Mouse (Mus musculus): ENCODE measurements around the gene Pld4. TPM values are rescaled to one million over a fixed set of nuclear protein-coding genes. Genes with fewer than 3 reads are reported as not detected.

The Pld4 gene
- polyA plus RNA-seq, 1 experiment from 2014 or later: 13.0 TPM

DNA sequence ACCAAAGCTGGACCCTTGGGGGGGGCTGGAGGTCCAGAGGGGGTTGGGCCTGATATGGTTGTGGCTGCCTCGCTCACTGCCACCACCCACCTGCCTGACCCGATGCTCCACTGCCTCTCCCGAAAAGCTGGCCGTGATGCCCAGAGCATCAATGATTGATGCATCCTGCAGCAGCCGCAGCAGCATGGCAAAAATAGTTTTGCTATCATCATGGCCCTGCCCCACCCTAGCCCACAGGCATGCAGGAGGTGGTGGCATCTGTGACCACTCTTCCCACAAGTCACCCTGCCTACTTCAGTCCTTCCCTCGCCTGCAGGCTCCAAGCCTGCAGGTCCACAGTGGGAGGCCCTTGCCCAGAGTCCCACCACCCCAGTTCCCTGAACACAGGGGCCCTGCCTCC is 45.6 kb downstream of the Pld4 start:
- H3K4me2 ChIP-seq (ENCODE audit: low read length): no peak overlapping the region
- H3K4me1 ChIP-seq (replicated peaks; ENCODE audit: control insufficient read depth, insufficient read depth, low read length): peaks cover 5% of the 10 kb centered on the region; the same call in 1 of the 2 replicates
- no peak overlapping the region for H3K4me3 ChIP-seq (ENCODE audit: low read depth, low read length)
- DNase-seq (ENCODE audit: low spot score) (no peak), ATAC-seq (replicated peaks; ENCODE audit: low FRiP score, low TSS enrichment, low read depth) (no peak)
- WGBS: 76% methylated on average over 6 of the region's 6 CpGs
- peaks cover 13% of the 10 kb centered on the region for H3K27me3 ChIP-seq (replicated peaks; ENCODE audit: control insufficient read depth, insufficient read depth, low read length)
- H3K27ac ChIP-seq (ENCODE audit: low read depth): no peak overlapping the region
- H3K9me3 ChIP-seq (ENCODE audit: control insufficient read depth, low read length): no peaks in the 10 kb centered on the region
- no peaks in the 10 kb centered on the region for H3K36me3 ChIP-seq (ENCODE audit: control insufficient read depth, insufficient read depth, low read length)
- H3K9ac ChIP-seq (ENCODE audit: low read length): no peak overlapping the region

GRCm38 (mm10) chr12:112807796-112808195 is 47.3 kb downstream of the Pld4 start:
- no peak for ATAC-seq (replicated peaks; ENCODE audit: low FRiP score, low TSS enrichment, low read depth)
- no peak overlapping the region for H3K9ac ChIP-seq (ENCODE audit: low read length)

GRCm38 (mm10) chr12:112808212-112808586 is 47.7 kb downstream of the Pld4 start:
- peak overlapping the region; percentile 98 for H3K4me2 ChIP-seq (ENCODE audit: low read length)
- H3K4me1 ChIP-seq (replicated peaks; ENCODE audit: control insufficient read depth, insufficient read depth, low read length): peaks cover 2% of the 10 kb centered on the region; the same call in 1 of the 2 replicates
- WGBS: 67% methylated on average over 5 of the region's 5 CpGs
- DNase-seq (ENCODE audit: low spot score): no peak
- peak; percentile 36 for ATAC-seq (replicated peaks; ENCODE audit: low FRiP score, low TSS enrichment, low read depth)
- no peaks in the 10 kb centered on the region for H3K36me3 ChIP-seq (ENCODE audit: control insufficient read depth, insufficient read depth, low read length)
- H3K9me3 ChIP-seq (ENCODE audit: control insufficient read depth, low read length): no peaks in the 10 kb centered on the region
- no peaks in the 10 kb centered on the region for H3K27me3 ChIP-seq (replicated peaks; ENCODE audit: control insufficient read depth, insufficient read depth, low read length)
- H3K9ac ChIP-seq (ENCODE audit: low read length): peak overlapping the region; percentile 54
- no peak overlapping the region for H3K27ac ChIP-seq (ENCODE audit: low read depth)
- H3K4me3 ChIP-seq (ENCODE audit: low read depth, low read length): peak overlapping the region; percentile 61

More at GRCm38 (mm10) chr12:112807796-112808195, 47.3 kb downstream of the Pld4 start:
- 67% methylated on average over 4 of the region's 4 CpGs for WGBS
- Histone ChIP-seq H3K27me3 (replicated peaks; ENCODE audit: control insufficient read depth, insufficient read depth, low read length) (no peaks in the 10 kb centered on the region), H3K4me2 (ENCODE audit: low read length) (no peak overlapping the region), H3K27ac (ENCODE audit: low read depth) (no peak overlapping the region), H3K4me1 (replicated peaks; ENCODE audit: control insufficient read depth, insufficient read depth, low read length) (peaks cover 2% of the 10 kb centered on the region; the same call in 1 of the 2 replicates), H3K4me3 (ENCODE audit: low read depth, low read length) (no peak overlapping the region), H3K9me3 (ENCODE audit: control insufficient read depth, low read length) (no peaks in the 10 kb centered on the region), H3K36me3 (ENCODE audit: control insufficient read depth, insufficient read depth, low read length) (no peaks in the 10 kb centered on the region)
- DNase-seq (ENCODE audit: low spot score): no peak

GRCm38 (mm10) chr12:112808587-112809364 is 48.3 kb downstream of the Pld4 start, which contains the start of gene Clba1:
Clba1 (plus strand) TSS chr12:112808937.
- ATAC-seq (replicated peaks; ENCODE audit: low FRiP score, low TSS enrichment, low read depth) (peak; percentile 90), DNase-seq (ENCODE audit: low spot score) (peak; percentile 89)
- peak within 1 kb of the TSS; percentile 54 for H3K9ac ChIP-seq (ENCODE audit: low read length)
- H3K36me3 ChIP-seq (ENCODE audit: control insufficient read depth, insufficient read depth, low read length): no peaks in the 10 kb centered on the region
- under 1% methylated on average over 63 of the region's 64 CpGs for WGBS
- peak within 1 kb of the TSS; percentile 98 for H3K4me2 ChIP-seq (ENCODE audit: low read length)
- no peaks in the 10 kb centered on the region for H3K27me3 ChIP-seq (replicated peaks; ENCODE audit: control insufficient read depth, insufficient read depth, low read length)
- peak within 1 kb of the TSS; percentile 61 for H3K4me3 ChIP-seq (ENCODE audit: low read depth, low read length)
- H3K4me1 ChIP-seq (replicated peaks; ENCODE audit: control insufficient read depth, insufficient read depth, low read length): peaks cover 2% of the 10 kb centered on the region; the same call in 1 of the 2 replicates
- H3K9me3 ChIP-seq (ENCODE audit: control insufficient read depth, low read length): no peaks in the 10 kb centered on the region
- H3K27ac ChIP-seq (ENCODE audit: low read depth): no peak within 1 kb of the TSS

DNA sequence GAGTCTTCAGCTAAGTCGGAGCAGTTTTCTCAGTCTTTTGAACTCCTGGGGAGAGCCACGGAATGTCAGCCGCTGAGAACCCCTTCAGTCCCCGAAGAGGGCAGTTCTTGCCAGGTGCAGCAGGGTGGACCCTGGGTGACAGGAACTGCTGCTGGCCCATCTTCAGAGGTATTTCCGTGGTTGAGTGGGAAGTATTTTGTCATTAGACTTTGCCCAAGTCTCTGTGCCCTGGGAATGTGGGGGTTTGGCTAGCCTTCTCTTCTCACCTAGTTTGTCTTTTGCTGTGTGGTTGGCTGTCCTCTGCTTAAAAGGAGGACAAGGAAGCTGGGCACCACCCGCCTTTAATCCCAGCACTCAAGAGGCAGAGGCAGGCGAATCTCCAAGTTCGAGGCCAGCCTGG is 49.2 kb downstream of the Pld4 start:
- Histone ChIP-seq H3K36me3 (ENCODE audit: control insufficient read depth, insufficient read depth, low read length) (0 out of 2 replicates have a peak, but pooled peaks cover 7% of the 10 kb centered on the region), H3K4me3 (ENCODE audit: low read depth, low read length) (peak overlapping the region; percentile 61), H3K4me2 (ENCODE audit: low read length) (peak overlapping the region; percentile 98), H3K27ac (ENCODE audit: low read depth) (no peak overlapping the region), H3K4me1 (replicated peaks; ENCODE audit: control insufficient read depth, insufficient read depth, low read length) (peaks cover 2% of the 10 kb centered on the region; the same call in 1 of the 2 replicates), H3K9ac (ENCODE audit: low read length) (peak overlapping the region; percentile 54), H3K9me3 (ENCODE audit: control insufficient read depth, low read length) (no peaks in the 10 kb centered on the region), H3K27me3 (replicated peaks; ENCODE audit: control insufficient read depth, insufficient read depth, low read length) (no peaks in the 10 kb centered on the region)
- 23% methylated on average over 8 of the region's 8 CpGs for WGBS
- ATAC-seq (replicated peaks; ENCODE audit: low FRiP score, low TSS enrichment, low read depth) (no peak), DNase-seq (ENCODE audit: low spot score) (no peak)

- peak overlapping the region; percentile 98 for H3K4me2 ChIP-seq (ENCODE audit: low read length)
Measured at GRCm38 (mm10) chr12:112810092-112810885, 49.8 kb downstream of the Pld4 start.

DNA sequence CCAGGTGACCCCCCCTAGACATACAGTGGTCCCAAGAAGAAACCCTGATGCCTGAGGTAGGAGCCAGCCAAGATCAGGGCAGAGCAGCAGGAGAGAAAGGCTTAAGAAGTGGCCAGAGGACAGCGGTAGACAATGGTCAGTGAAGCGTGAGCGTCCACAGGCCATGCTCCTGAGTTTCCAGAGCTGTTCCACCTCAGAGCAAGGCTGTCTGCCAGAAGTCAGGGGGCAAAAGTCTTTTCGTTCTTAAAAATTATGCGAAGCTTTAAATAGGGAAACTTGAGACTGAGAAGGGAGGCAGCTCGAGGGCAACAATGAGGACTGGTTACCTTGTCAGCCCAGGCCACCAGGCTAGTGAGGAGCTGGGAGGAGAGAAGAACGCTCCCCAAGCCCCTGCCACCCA is 52.9 kb downstream of the Pld4 start:
- Histone ChIP-seq H3K4me3 (ENCODE audit: low read depth, low read length) (no peak overlapping the region), H3K4me2 (ENCODE audit: low read length) (no peak overlapping the region), H3K9ac (ENCODE audit: low read length) (no peak overlapping the region), H3K9me3 (ENCODE audit: control insufficient read depth, low read length) (no peaks in the 10 kb centered on the region), H3K27ac (ENCODE audit: low read depth) (no peak overlapping the region), H3K27me3 (replicated peaks; ENCODE audit: control insufficient read depth, insufficient read depth, low read length) (no peaks in the 10 kb centered on the region), H3K4me1 (replicated peaks; ENCODE audit: control insufficient read depth, insufficient read depth, low read length) (peaks cover under 1% of the 10 kb centered on the region; the same call in 1 of the 2 replicates), H3K36me3 (ENCODE audit: control insufficient read depth, insufficient read depth, low read length) (peaks cover 37% of the 10 kb centered on the region)
- DNase-seq (ENCODE audit: low spot score): no peak
- WGBS: 89% methylated on average over 7 of the region's 7 CpGs
- no peak for ATAC-seq (replicated peaks; ENCODE audit: low FRiP score, low TSS enrichment, low read depth)

More at GRCm38 (mm10) chr12:112810092-112810885, 49.8 kb downstream of the Pld4 start:
- Histone ChIP-seq H3K4me1 (replicated peaks; ENCODE audit: control insufficient read depth, insufficient read depth, low read length) (peaks cover 2% of the 10 kb centered on the region; the same call in 1 of the 2 replicates), H3K9ac (ENCODE audit: low read length) (no peak overlapping the region), H3K27ac (ENCODE audit: low read depth) (no peak overlapping the region), H3K27me3 (replicated peaks; ENCODE audit: control insufficient read depth, insufficient read depth, low read length) (no peaks in the 10 kb centered on the region), H3K4me3 (ENCODE audit: low read depth, low read length) (no peak overlapping the region), H3K36me3 (ENCODE audit: control insufficient read depth, insufficient read depth, low read length) (peaks cover 12% of the 10 kb centered on the region; the same call in 1 of the 2 replicates), H3K9me3 (ENCODE audit: control insufficient read depth, low read length) (no peaks in the 10 kb centered on the region)
- WGBS: 61% methylated on average over 19 of the region's 19 CpGs
- ATAC-seq (replicated peaks; ENCODE audit: low FRiP score, low TSS enrichment, low read depth) (no peak), DNase-seq (ENCODE audit: low spot score) (no peak)

DNA sequence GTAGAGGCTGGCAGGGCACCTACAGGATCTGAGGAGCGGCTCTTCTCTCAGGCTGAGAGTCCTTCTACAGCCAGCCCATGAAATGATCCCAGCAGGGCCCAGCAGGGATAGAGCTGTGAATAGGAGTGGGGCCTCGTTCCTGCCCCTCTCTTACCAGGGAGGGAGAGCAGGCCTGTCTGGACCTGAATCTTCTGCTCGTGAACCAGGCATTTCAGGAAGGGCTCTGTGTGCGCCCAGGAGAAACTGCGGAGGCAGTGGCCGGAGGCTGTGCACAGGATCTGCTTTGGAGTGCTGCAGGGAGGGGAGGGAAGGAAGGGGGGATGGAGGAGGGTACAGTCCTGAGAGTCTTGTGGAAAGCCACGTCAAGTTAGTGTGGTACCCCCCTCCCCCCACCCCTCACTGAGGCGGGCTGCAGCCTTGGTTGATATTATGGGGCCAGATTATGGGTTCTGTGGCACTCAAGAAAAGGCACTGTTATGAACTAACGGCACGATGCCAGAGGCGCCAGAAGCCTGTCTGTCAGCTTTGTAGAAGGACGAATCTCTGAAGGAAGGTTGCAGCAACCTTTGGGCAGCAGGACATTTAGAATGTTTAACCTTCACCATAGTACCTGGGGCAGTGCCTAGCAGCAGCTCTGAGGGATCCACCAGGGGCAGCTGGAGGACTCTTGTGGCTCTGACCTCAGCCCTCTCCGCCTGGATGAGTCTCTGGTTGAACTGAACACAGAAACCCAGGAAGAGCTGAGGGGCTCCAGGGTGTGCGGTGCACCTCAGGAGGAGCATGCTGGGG is 54.4 kb downstream of the Pld4 start:
- Histone ChIP-seq H3K36me3 (ENCODE audit: control insufficient read depth, insufficient read depth, low read length) (peaks cover 52% of the 10 kb centered on the region), H3K9ac (ENCODE audit: low read length) (no peak overlapping the region)
- 71% methylated on average over 14 of the region's 14 CpGs for WGBS

More for the DNA sequence above, 54.4 kb downstream of the Pld4 start:
- H3K9me3 ChIP-seq (ENCODE audit: control insufficient read depth, low read length): no peaks in the 10 kb centered on the region
- H3K4me2 ChIP-seq (ENCODE audit: low read length): no peak overlapping the region
- H3K27me3 ChIP-seq (replicated peaks; ENCODE audit: control insufficient read depth, insufficient read depth, low read length): no peaks in the 10 kb centered on the region
- no peak overlapping the region for H3K4me3 ChIP-seq (ENCODE audit: low read depth, low read length)
- H3K4me1 ChIP-seq (replicated peaks; ENCODE audit: control insufficient read depth, insufficient read depth, low read length): no peaks in the 10 kb centered on the region
- no peak overlapping the region for H3K27ac ChIP-seq (ENCODE audit: low read depth)
- ATAC-seq (replicated peaks; ENCODE audit: low FRiP score, low TSS enrichment, low read depth) (no peak), DNase-seq (ENCODE audit: low spot score) (no peak)

Measured in intestine, embryonic 14.5 days (tissue).